Mouse (Mus musculus): ENCODE data around the gene Lrrc75a.

DNA sequence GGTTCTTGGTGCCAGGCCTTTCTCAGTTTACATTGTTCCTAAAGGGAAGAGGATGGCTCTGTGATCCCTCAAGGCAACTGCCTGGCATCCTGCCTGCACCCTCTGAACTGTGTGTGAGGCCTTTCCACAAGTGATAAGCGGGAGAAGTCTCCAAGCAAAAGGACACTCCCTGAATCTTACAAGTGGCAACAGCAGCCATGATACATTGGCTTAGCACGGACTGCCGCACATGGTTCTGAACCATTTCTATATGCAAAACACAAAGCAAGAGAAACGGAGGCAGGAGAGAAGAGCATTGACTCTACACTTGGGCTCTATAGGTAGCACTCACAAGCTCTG, 3.0 kb downstream of the Lrrc75a start:
- no peak for TF ChIP-seq CTCF (IDR thresholded peaks at IDR 0.05; ENCODE audit: low read depth, low read length)
- TF ChIP-seq POLR2A (IDR thresholded peaks at IDR 0.05; ENCODE audit: insufficient read depth, low read length), result no peak
- no peak for TF ChIP-seq EP300 (IDR thresholded peaks at IDR 0.05; ENCODE audit: insufficient read depth, low read depth, low read length)

All from ES-Bruce4 (cell line).